Mouse (Mus musculus) c-Kit-negative CD71-positive TER-119-positive erythroid progenitor cells, embryonic 14.5 days (primary cell): ENCODE results near the gene Dlg2.

Source experiments
- DNase-seq: peaks from one replicate; pipeline ENCODE4 v3.0.0-alpha.2; 2013; ENCODE audit warnings: low read depth, low spot score

The Dlg2 gene

DNA sequence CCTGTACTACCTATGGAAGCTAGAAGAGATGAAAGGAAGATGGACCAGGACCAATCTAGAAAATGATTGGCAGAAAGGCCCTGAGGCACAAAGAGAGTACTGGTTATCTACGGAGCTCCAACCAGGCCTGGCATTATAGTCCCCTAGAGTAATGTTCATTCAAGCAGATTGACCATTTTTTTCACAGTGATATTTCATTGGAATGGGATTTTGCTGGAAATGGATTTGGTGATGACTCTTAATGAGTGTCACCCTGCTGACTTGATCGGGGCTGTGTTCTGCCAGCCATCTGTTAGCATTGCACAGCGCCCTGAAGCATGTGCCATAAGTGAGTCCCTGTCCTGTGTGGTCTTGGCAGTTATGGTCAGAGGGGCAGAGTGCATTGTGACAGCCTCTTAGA, 1787.9 kb downstream of the Dlg2 start:
- DNase-seq = no peak

DNA sequence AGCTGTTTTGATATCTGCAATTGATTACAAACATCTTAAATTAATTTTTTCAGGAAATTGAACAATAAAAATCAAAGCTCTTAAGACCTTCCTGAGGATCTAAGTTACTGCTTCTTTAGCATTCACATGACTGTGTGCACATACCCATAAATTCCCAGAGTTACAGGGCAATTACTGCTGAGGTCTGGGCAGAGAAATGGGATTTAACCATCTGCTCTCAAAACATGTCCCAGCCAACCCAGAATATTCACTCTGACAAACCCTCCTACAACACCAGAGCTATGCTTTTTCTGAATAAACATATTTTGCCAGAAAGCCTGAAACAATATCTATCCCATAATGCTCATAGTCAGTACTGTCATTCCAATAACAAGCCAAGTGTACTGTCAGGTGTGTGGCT, 1788.5 kb downstream of the Dlg2 start:
- DNase-seq = no peak

- no peak for DNase-seq
Measured at GRCm38 (mm10) chr7:92275353-92275752, 1798.9 kb downstream of the Dlg2 start.

DNA sequence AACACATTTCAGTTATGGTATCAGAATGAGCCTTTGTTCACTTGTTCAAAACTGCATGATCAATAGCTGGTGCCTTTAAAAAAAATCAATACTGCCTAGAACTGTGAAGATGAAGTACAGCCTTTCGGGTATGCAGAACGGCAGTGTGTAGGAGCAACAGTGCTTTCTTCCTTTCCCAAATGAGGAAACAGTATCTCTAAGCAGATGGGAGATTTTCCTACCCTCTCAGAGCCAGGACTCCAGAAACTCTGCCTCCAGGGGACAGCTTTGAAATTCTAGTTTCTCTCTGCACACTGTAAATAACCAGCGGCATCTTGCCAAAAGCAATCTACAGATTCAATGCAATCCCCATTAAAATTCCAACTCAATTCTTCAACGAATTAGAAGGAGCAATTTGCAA, 1801.2 kb downstream of the Dlg2 start:
- DNase-seq = no peak

- DNase-seq = no peak
Measured at GRCm38 (mm10) chr7:92280925-92281324, 1804.5 kb downstream of the Dlg2 start.

GRCm38 (mm10) chr7:92287058-92287457, 1810.6 kb downstream of the Dlg2 start:
- DNase-seq = no peak

- DNase-seq = no peak
Measured at GRCm38 (mm10) chr7:92288814-92289213, 1812.3 kb downstream of the Dlg2 start.

DNA sequence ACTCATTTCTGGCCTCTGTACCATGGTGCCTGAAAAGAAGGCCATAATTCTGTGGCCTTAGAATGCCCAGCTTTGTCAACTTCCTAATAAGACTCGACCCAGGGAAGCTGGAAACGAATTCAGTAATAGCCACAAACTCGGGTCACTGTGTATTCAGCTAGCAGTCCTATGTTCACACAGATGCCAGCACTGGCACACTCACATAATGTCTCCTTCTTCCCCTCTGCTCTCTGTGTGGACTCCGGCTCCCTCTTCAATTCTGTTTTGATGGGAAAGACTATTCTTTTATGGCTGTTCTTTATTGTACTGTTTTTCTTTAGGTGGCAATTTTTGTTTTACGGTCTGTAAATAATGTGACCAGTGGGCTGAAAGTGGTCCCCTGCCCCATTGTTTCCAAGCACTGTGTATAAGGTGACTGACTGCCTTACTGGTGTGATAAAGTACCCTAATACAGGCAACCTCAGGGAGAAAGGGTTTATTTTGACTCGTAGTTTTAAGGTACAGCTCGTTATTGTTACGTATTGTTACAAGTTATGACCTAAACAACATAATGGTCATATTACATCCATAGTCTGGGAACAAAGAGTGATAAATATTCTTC, 1816.5 kb downstream of the Dlg2 start:
- no peak for DNase-seq

- DNase-seq = no peak
Measured at GRCm38 (mm10) chr7:92301046-92301445, 1824.6 kb downstream of the Dlg2 start.

DNA sequence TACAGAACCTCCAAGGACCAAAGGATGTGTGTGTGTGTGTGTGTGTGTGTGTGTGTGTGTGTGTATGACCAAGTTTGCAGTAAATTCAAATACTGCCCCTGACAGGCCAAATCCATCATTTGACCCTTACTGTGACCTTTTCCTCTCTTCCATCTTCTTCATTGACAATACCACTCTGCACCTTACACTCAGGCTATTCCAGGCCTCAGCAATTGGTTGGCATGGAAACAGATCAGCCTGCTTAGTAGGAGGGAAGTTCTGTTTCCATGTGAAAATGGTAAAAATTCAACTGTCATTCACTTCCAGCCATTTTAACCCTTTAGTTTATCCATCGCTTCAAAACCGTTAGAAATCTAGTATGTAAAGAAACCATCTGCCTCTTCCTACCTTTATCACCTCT, 1831.2 kb downstream of the Dlg2 start:
- DNase-seq = no peak

- no peak for DNase-seq
Measured at GRCm38 (mm10) chr7:92308168-92308567, 1831.7 kb downstream of the Dlg2 start.

DNA sequence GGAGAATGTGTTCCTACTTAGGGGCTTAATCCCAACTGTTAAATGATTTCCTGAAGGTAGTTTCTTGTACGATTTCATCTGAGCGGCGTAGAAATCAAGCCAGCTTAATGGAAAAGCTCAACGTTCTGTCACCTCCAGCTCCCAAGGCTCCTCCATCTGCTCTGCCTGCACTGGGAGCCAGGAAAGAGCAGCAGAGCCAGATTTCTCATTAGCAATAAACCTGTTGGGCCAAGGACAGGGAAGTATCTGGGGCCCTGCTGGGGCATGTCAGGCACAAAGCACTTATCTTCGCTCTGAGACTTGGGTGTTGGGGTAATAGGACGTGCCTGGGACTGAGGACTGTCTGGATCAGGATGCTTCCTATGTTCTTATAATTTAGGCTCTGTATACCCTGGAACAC, 1839.9 kb downstream of the Dlg2 start:
- DNase-seq = no peak

- DNase-seq = no peak
Measured at GRCm38 (mm10) chr7:92319469-92319868, 1843.0 kb downstream of the Dlg2 start.

DNA sequence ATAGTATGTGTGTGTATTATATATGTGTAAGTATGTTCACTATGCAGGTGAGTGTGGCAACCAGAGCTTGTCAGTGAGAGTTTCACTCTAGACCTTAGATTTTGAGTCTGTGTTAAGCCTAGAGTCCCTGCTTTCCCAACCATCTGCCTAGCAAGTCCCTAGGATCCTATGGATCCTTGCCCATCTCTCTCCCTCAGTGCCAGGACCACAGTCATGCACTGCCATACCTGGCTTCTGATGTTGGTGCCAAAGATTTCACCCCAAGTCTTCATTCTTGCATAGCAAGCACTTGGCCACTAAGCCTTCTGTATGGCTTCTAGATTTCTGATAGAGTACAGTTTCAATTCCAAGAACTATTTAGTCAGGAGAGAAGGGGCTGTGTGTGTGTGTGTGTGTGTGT, 1843.7 kb downstream of the Dlg2 start:
- DNase-seq = no peak

DNA sequence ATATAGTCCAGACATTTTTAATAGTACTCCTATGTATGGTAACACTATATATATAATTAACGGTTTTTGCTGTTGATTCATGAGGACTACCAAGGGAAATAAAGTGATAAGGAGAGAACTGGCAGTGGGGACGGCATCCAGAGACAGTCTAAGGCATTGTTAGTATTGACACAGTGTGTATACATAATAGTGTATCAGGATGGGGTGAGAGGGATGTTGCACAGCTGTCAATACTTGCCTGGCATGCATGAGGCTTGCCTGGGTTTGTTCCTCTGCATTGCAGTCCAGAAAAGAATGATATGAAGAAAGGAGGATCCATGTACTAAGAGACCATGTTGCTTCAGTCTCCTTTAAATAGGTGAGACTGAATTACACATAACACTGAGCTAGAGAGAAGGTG, 1845.3 kb downstream of the Dlg2 start:
- DNase-seq = no peak

- no peak for DNase-seq
Measured at GRCm38 (mm10) chr7:92322342-92323069, 1846.0 kb downstream of the Dlg2 start.

- no peak for DNase-seq
Measured at GRCm38 (mm10) chr7:92323710-92324109, 1847.2 kb downstream of the Dlg2 start.

- DNase-seq = no peak
Measured at GRCm38 (mm10) chr7:92327343-92327896, 1850.9 kb downstream of the Dlg2 start.

GRCm38 (mm10) chr7:92333220-92333898, 1856.9 kb downstream of the Dlg2 start:
- DNase-seq = no peak

GRCm38 (mm10) chr7:92356542-92356941, 1880.1 kb downstream of the Dlg2 start:
- no peak for DNase-seq

DNA sequence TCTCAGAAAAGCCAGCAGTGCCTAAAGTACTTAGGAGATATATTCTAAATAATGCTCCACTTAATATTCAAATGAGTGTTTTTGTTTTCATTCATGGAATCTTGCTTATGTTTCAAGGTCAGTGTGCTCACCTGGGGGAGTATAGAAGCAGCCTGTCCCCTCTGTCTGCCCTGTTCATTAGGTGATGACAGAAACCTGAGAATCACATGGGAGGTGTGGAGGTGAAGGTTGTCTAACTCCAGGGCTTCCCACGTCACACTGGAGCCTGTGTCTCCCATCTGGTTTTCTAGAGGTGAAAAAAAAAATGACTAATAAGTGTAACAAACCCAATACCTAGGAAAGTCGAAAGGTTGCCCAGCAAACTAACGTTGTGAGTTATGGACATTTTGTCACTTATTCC, 1886.9 kb downstream of the Dlg2 start:
- no peak for DNase-seq

DNA sequence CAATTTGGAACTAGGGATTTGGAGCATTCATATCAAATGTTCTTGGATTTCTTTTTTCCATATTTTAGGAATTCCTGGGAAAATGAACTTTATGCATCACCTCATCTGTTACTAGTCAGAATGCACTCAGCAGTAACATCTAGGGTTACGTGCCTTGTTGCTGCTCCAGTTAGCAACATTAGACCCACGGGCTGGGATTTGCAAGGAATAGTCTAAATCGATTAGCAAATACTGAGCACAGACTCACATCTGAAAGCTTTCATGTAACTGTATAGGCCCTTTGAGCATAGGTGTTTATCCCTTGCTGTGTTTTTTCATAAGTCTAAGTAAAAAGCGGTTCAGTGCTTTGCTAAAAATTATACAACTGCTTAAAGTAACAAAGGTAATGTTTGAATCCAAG, 1887.3 kb downstream of the Dlg2 start:
- DNase-seq = no peak

GRCm38 (mm10) chr7:92367111-92367510, 1890.6 kb downstream of the Dlg2 start:
- DNase-seq = no peak
